Mouse (Mus musculus) thymus, adult 2 months (tissue): Measurements from ENCODE around the gene Neurl4. TPM values are rescaled to one million over a fixed set of nuclear protein-coding genes. Genes with fewer than 3 reads are reported as not detected.

Experiments
- DNase-seq: peaks from one replicate; pipeline ENCODE4 v3.0.0; 2021
- H3K27ac ChIP-seq: fragments of 200-500 bp; 2 replicates; pipeline ENCODE4 v1.5.1; 2012; ENCODE audit warnings: low read length, control low read depth; ENCODE audit not compliant: control insufficient read depth, insufficient read depth
- H3K27me3 ChIP-seq: fragments of 200-500 bp; 2 replicates; pipeline ENCODE4 v1.6.1; 2012; ENCODE audit warnings: mild to moderate bottlenecking, low read length, moderate library complexity, mixed read lengths; ENCODE audit not compliant: control insufficient read depth, insufficient read depth
- H3K36me3 ChIP-seq: fragments of 200-500 bp; 2 replicates; pipeline ENCODE4 v1.6.1; 2012; ENCODE audit warnings: mild to moderate bottlenecking, low read length, moderate library complexity; ENCODE audit not compliant: control insufficient read depth, insufficient read depth
- H3K4me1 ChIP-seq: fragments of 200-500 bp; replicated peaks from 2 replicates; pipeline ENCODE4 v1.6.1; 2012; ENCODE audit warnings: low read length; ENCODE audit not compliant: control insufficient read depth, insufficient read depth
- H3K4me3 ChIP-seq: fragments of 200-500 bp; 2 replicates; pipeline ENCODE4 v1.5.1; 2012; ENCODE audit warnings: mild to moderate bottlenecking, low read length, control low read depth, moderate library complexity; ENCODE audit not compliant: control insufficient read depth, insufficient read depth
- CTCF ChIP-seq: fragments of 200-500 bp; IDR thresholded peaks from 2 replicates; pipeline ENCODE4 v1.5.1; 2012; ENCODE audit warnings: mild to moderate bottlenecking, control low read depth, low read length, moderate library complexity, borderline replicate concordance; ENCODE audit not compliant: control insufficient read depth, poor library complexity, insufficient read depth; ENCODE audit errors: extremely low read depth
- POLR2A ChIP-seq: fragments of 200-500 bp; IDR thresholded peaks from 2 replicates; pipeline ENCODE4 v1.6.1; 2012; ENCODE audit warnings: mild to moderate bottlenecking, low read length, control low read depth, moderate library complexity; ENCODE audit not compliant: control insufficient read depth, poor library complexity, insufficient read depth; ENCODE audit errors: extremely low read depth
- WGBS: fragments of 180-500 bp; shearing (Covaris S2); methylation state at CpG from one replicate; pipeline ENCODE4 v1.1.7; 2018; 5-methylcytosine and 5-hydroxymethylcytosine counted together
- polyA plus RNA-seq: library from polyadenylated mRNA; depleted of rRNA; stranded (reverse); fragments of >200 nt; gene quantifications from 2 replicates; pipeline ENCODE4 v1.2.3, GENCODE M21; 2012

The Neurl4 gene
- polyA plus RNA-seq, 1 experiment = 85.3 TPM

DNA sequence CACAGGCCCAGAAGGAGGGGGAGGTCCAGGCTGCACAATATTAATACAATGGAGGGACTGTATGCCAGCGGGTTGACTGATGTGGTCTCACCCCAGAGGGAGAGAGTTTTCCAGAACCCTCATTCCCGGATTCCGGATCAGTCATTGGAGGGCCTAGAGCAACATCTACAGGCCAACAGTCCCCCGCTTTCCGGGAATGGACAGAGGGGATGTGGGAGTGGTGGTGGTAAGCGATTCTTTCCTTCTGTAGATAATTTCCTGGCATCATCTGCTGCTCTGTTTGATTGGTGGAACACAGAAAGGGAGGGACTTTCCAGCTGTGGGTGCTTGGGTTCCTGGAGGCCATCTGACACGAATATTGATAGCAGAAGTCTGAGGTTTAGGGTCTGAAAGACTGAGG, 24.7 kb upstream of the Neurl4 start:
- H3K4me1 ChIP-seq = peaks cover 7% of the 10 kb centered on the region
- 38% methylated on average over 7 of the region's 7 CpGs for WGBS

DNA sequence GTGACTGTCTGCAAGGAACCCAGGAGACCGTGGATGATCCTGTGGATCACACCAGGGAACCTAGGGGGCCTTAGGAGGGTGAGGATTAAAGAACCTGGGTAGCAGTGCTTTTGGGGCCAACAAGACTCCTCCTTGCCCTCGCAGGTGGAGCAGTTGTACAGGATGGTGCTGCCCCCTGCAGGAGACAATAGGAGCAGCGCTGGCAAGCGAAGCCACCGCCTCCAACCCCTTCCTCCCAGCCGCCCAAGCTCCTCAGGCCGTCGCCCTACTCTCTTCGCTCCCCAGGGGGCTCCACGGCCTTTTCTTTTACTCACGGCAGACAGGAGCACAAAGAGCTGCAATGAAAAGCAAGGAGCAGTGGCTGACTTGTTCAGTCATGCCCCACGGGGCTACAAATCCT, 24.0 kb upstream of the Neurl4 start:
- DNase-seq = peak; percentile 92
- TF ChIP-seq CTCF (peak; percentile 91), POLR2A (no peak)
- WGBS = 4% methylated on average over 12 of the region's 12 CpGs
- Histone ChIP-seq H3K27me3 (no peaks in the 10 kb centered on the region), H3K36me3 (no peaks in the 10 kb centered on the region), H3K4me3 (no peak overlapping the region), H3K27ac (no peak overlapping the region), H3K4me1 (peaks cover 14% of the 10 kb centered on the region)

More for the DNA sequence above, 24.7 kb upstream of the Neurl4 start:
- Histone ChIP-seq H3K36me3 (no peaks in the 10 kb centered on the region), H3K27me3 (no peaks in the 10 kb centered on the region), H3K27ac (no peak overlapping the region), H3K4me3 (no peak overlapping the region)
- no peak for DNase-seq
- no peak for TF ChIP-seq CTCF
- no peak for TF ChIP-seq POLR2A

DNA sequence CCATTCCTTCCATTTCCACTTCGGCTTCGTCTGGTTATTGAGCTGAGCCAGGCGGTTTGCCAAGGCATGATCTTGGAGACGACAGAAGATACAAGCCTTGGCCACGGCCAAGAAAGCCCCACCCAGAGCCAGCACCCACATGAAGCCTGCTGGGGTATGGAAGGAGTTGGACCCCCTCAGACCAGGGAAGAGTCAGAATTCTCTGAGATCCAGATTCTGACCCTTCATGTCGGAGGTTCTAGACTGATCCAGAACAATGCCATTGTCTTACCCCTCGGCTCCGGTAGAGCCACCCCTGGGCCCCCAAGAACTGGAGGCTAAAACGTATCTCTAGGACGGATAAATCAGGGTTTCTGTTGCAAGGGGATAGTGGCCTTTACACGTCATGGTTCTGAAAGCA, 23.0 kb upstream of the Neurl4 start, which contains the start of gene Tmem95:
Gene Tmem95, minus strand, starts transcription at position 141 of the 400 bp plus-strand sequence.
- 97% methylated on average over 11 of the region's 11 CpGs for WGBS
- Histone ChIP-seq H3K27me3 (no peaks in the 10 kb centered on the region), H3K27ac (no peak within 1 kb of the TSS), H3K4me3 (no peak within 1 kb of the TSS), H3K36me3 (no peaks in the 10 kb centered on the region), H3K4me1 (peaks cover 19% of the 10 kb centered on the region)
- DNase-seq = no peak
- TF ChIP-seq POLR2A (no peak), CTCF (no peak)

DNA sequence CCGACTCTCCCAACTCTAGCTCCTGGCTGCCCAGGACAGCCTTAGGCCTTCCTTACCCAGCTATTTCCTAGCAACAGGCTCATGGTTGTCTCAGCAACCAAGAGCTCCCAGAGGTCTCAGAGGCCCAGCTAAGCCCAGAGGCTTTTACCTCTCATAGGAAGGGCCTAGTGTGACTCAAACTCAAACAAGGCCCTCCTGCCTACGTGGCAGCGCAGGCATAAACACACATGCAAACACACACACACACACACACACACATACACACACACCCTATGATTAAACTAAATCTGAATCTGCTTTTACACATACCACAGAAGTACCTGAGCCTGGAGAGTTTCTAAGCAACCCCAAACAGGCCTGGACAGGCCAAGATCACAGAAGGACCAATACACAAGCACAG, 22.5 kb upstream of the Neurl4 start:
- peaks cover 19% of the 10 kb centered on the region for H3K4me1 ChIP-seq
- H3K4me3 ChIP-seq = no peak overlapping the region
- no peak for DNase-seq
- no peak overlapping the region for H3K27ac ChIP-seq
- 96% methylated on average over 3 of the region's 3 CpGs for WGBS
- no peak for TF ChIP-seq CTCF
- peaks cover 2% of the 10 kb centered on the region for H3K36me3 ChIP-seq
- no peaks in the 10 kb centered on the region for H3K27me3 ChIP-seq

DNA sequence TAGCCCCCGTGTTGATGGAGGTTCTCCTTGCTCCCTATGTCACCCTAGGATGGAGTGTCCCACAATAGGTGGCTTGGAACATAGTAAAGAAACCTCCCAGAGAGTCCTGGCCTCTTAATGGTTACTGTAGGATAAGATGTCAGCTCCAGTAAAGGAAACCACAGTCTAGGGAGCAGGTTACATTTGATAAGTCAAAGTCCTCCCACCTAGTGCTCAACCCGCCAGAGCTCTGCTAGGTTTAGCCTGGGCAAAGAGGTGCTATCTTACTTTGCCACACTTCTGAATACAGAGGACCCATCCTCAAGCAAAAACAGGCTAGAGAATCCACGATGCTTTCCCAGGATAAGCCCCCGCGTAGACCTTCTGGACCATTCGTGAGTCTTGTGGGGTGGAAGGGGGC, 21.9 kb upstream of the Neurl4 start:
- no peak overlapping the region for H3K27ac ChIP-seq
- 93% methylated on average over 6 of the region's 6 CpGs for WGBS
- DNase-seq = no peak
- H3K4me3 ChIP-seq = no peak overlapping the region
- peaks cover 19% of the 10 kb centered on the region for H3K4me1 ChIP-seq
- no peaks in the 10 kb centered on the region for H3K27me3 ChIP-seq
- H3K36me3 ChIP-seq = peaks cover 8% of the 10 kb centered on the region
- TF ChIP-seq POLR2A (no peak), CTCF (no peak)

DNA sequence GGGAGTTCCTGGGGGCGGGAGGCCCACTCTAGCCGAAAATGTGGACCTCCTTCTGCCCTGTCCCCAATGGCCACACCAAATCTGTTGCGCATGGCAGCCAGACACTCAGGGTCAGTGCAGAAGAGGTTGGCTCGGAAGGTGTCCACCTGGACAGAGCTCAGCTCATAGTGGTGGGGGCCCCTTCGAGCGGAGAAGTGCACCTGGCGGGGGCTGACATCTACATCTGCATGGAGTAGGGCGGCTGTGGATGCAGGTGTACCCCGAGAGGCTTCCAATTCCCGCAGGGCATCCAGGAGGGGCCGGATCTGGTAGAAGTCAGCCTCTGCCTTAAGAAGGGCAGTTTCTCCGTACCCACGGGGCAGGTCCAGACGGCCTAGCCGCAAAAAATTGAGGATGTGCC, 21.2 kb upstream of the Neurl4 start:
- Histone ChIP-seq H3K4me1 (peaks cover 19% of the 10 kb centered on the region), H3K4me3 (no peak overlapping the region)
- 95% methylated on average over 15 of the region's 15 CpGs for WGBS

DNA sequence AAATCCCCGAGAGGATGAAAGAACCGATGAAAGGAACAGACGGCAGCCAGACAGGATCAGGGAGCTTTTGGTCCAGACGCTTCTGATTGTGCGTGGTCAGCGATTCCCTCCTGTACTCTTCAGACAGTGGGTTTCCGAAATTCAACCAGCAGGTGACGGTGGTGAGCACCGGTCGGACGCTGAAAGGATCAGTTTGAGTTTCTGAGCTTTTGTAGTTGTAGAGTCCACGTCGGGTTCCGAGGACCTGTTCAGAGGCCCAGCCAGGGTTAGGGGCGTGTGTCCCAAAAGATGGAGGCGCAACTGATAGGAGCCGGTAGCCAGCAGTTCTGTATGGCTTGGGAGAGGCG, 20.4 kb upstream of the Neurl4 start:
- TF ChIP-seq CTCF (peak; percentile 69; the same call in 1 of the 2 replicates), POLR2A (0 out of 2 replicates have a peak, but pooled peaks have one; percentile 9)
- Histone ChIP-seq H3K36me3 (peaks cover 23% of the 10 kb centered on the region), H3K4me1 (peaks cover 19% of the 10 kb centered on the region), H3K27me3 (no peaks in the 10 kb centered on the region), H3K27ac (0 out of 2 replicates have a peak overlapping the region, but pooled peaks have one; percentile 4), H3K4me3 (peak overlapping the region; percentile 39)
- 4% methylated on average over 18 of the region's 18 CpGs for WGBS
- DNase-seq = peak; percentile 66

More for the DNA sequence above, 21.2 kb upstream of the Neurl4 start:
- no peak for DNase-seq
- no peaks in the 10 kb centered on the region for H3K27me3 ChIP-seq
- peaks cover 15% of the 10 kb centered on the region for H3K36me3 ChIP-seq
- TF ChIP-seq POLR2A (no peak), CTCF (no peak)
- H3K27ac ChIP-seq = no peak overlapping the region
